Mouse (Mus musculus) G1E (cell line): ENCODE data around the gene Tapbp. TPM values are rescaled to one million over a fixed set of nuclear protein-coding genes. Genes with fewer than 3 reads are reported as not detected.

Experiments
- ATAC-seq: 2 replicates; pipeline ENCODE4 v1.8.0; 2016; ENCODE audit warnings: mild to moderate bottlenecking; ENCODE audit not compliant: insufficient number of reproducible peaks, poor library complexity, low FRiP score, severe bottlenecking; ENCODE audit errors: extremely low read depth
- DNase-seq: peaks from one replicate; pipeline ENCODE4 v3.0.0; 2012; ENCODE audit warnings: low spot score
- H3K27me3 ChIP-seq: 2 replicates; pipeline ENCODE4 v1.6.1; 2012; ENCODE audit warnings: mild to moderate bottlenecking, low read length, inconsistent platforms; ENCODE audit not compliant: insufficient read depth
- H3K36me3 ChIP-seq: replicated peaks from 2 replicates; pipeline ENCODE3; 2012; ENCODE audit warnings: mild to moderate bottlenecking, inconsistent platforms
- H3K4me1 ChIP-seq: 2 replicates; pipeline ENCODE4 v1.6.1; 2012; ENCODE audit warnings: low read depth, low read length, inconsistent platforms, mixed read lengths; ENCODE audit not compliant: insufficient read depth
- H3K4me3 ChIP-seq: 2 replicates; pipeline ENCODE4 v1.5.1; 2012; ENCODE audit warnings: low read depth, mild to moderate bottlenecking, inconsistent platforms, low read length, moderate library complexity, mixed read lengths
- H3K9me3 ChIP-seq: replicated peaks from 2 replicates; pipeline ENCODE4 v1.6.1; 2012; ENCODE audit warnings: inconsistent platforms
- GATA1 ChIP-seq: IDR thresholded peaks from 2 replicates; pipeline ENCODE4 v1.6.1; 2012; ENCODE audit warnings: borderline replicate concordance, low read length, inconsistent platforms, mixed read lengths
- polyA plus RNA-seq: library from polyadenylated mRNA; stranded (reverse); fragments of >175 nt; gene quantifications from 2 replicates; pipeline ENCODE4 v1.2.3, GENCODE M21; 2012
- total RNA-seq, 2 experiments: library from RNA; stranded (forward) in 1 of 2; stranded (reverse) in 1 of 2; fragments of 200-1000 nt in 1 of 2; fragments of >200 nt in 1 of 2; fragmentation: Nextera tagmentation in 1 of 2; gene quantifications; 2 replicates each; pipeline ENCODE4 v1.2.3; 2014 to 2017

Tapbp gene
- total and polyA plus RNA-seq, 3 experiments: 17.0 to 142 (median 43.0) TPM

DNA sequence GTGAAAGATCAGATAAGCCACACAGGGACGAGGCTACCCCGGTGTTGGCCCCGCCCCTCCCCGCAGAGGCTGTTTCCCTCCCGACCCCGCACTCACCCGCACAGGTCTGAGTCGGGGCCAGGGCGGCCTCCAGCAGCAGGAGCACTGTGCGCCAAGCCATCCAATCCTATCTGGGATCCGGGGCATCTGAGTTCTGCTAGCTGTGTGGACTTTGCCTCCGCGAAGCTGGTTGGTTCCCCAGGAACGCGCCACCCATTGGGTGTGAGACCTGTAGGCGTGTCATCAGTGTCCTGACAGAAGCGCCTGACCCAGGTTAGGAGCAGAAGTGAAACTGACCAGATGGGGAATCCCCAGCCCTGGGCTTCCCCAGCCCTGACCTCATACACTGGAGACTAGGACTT, 62.9 kb downstream of the Tapbp start:
- Histone ChIP-seq H3K4me1 (peaks cover 51% of the 10 kb centered on the region), H3K27me3 (peaks cover 9% of the 10 kb centered on the region), H3K36me3 (peaks cover 16% of the 10 kb centered on the region), H3K9me3 (no peaks in the 10 kb centered on the region), H3K4me3 (peak overlapping the region; percentile 77)
- no peak for TF ChIP-seq GATA1
- peak; percentile 92 for ATAC-seq
- DNase-seq: peak; percentile 84

Other genes with a start within 250 kb of the Tapbp start
Only the 20 nearest of the 30 such genes appear.
- gene Kank3, start 105.4 kb upstream of the Tapbp start, total RNA-seq (2014; fragmentation: Nextera tagmentation): 1.1 and 3.0 TPM in 2 replicates
- gene Kank3, start 105.4 kb upstream of the Tapbp start, total RNA-seq (2017): 6.6 and 7.3 TPM in 2 replicates
- gene Kank3, start 105.4 kb upstream of the Tapbp start, polyA plus RNA-seq: 4.3 TPM in 2 replicates
- 381 and 417 TPM in 2 replicates for gene Rps28, start 91.3 kb upstream of the Tapbp start, total RNA-seq (2014; fragmentation: Nextera tagmentation)
- gene Rps28, start 91.3 kb upstream of the Tapbp start, total RNA-seq (2017): 3,098 and 4,163 TPM in 2 replicates
- 4,132 and 6,951 TPM in 2 replicates for gene Rps28, start 91.3 kb upstream of the Tapbp start, polyA plus RNA-seq
- 131 and 137 TPM in 2 replicates for gene Ndufa7, start 91.3 kb upstream of the Tapbp start, total RNA-seq (2014; fragmentation: Nextera tagmentation)
- gene Ndufa7, start 91.3 kb upstream of the Tapbp start, total RNA-seq (2017): 253 and 307 TPM in 2 replicates
- gene Ndufa7, start 91.3 kb upstream of the Tapbp start, polyA plus RNA-seq: 636 and 723 TPM in 2 replicates
- gene Cd320, start 72.8 kb upstream of the Tapbp start, total RNA-seq (2014; fragmentation: Nextera tagmentation): 2.3 and 4.5 TPM in 2 replicates
- gene Cd320, start 72.8 kb upstream of the Tapbp start, total RNA-seq (2017): 5.7 and 6.0 TPM in 2 replicates
- gene Cd320, start 72.8 kb upstream of the Tapbp start, polyA plus RNA-seq: 8.1 and 12.7 TPM in 2 replicates
- gene Gm7029, start 42.1 kb upstream of the Tapbp start, total RNA-seq (2014; fragmentation: Nextera tagmentation): not detected in 2 replicates
- not detected in 2 replicates for gene Gm7029, start 42.1 kb upstream of the Tapbp start, total RNA-seq (2017)
- gene Gm7029, start 42.1 kb upstream of the Tapbp start, polyA plus RNA-seq: not detected in 2 replicates
- 16.2 and 58.2 TPM in 2 replicates for gene Kifc1, start 25.2 kb upstream of the Tapbp start, total RNA-seq (2014; fragmentation: Nextera tagmentation)
- 31.7 and 33.7 TPM in 2 replicates for gene Kifc1, start 25.2 kb upstream of the Tapbp start, total RNA-seq (2017)
- 63.7 and 76.6 TPM in 2 replicates for gene Kifc1, start 25.2 kb upstream of the Tapbp start, polyA plus RNA-seq
- gene Platr17, start 10.8 kb upstream of the Tapbp start, total RNA-seq (2014; fragmentation: Nextera tagmentation): not detected in 2 replicates
- not detected in 2 replicates for gene Platr17, start 10.8 kb upstream of the Tapbp start, total RNA-seq (2017)
- gene Platr17, start 10.8 kb upstream of the Tapbp start, polyA plus RNA-seq: 0.13 TPM in 1 of 2 replicates, not detected in the other
- gene Daxx, start 6.5 kb upstream of the Tapbp start, total RNA-seq (2014; fragmentation: Nextera tagmentation): 72.7 and 73.2 TPM in 2 replicates
- 33.0 and 46.3 TPM in 2 replicates for gene Daxx, start 6.5 kb upstream of the Tapbp start, total RNA-seq (2017)
- gene Daxx, start 6.5 kb upstream of the Tapbp start, polyA plus RNA-seq: 58.8 and 67.4 TPM in 2 replicates
- 9.5 and 15.8 TPM in 2 replicates for gene Zbtb22, start within 50 bp of the Tapbp start, total RNA-seq (2014; fragmentation: Nextera tagmentation)
- 19.7 and 22.2 TPM in 2 replicates for gene Zbtb22, start within 50 bp of the Tapbp start, total RNA-seq (2017)
- gene Zbtb22, start within 50 bp of the Tapbp start, polyA plus RNA-seq: 41.9 and 42.1 TPM in 2 replicates
- gene Rgl2, start 13.6 kb downstream of the Tapbp start, total RNA-seq (2014; fragmentation: Nextera tagmentation): 27.0 and 32.9 TPM in 2 replicates
- 35.5 and 38.9 TPM in 2 replicates for gene Rgl2, start 13.6 kb downstream of the Tapbp start, total RNA-seq (2017)
- 145 and 166 TPM in 2 replicates for gene Rgl2, start 13.6 kb downstream of the Tapbp start, polyA plus RNA-seq
- gene Pfdn6, start 24.4 kb downstream of the Tapbp start, total RNA-seq (2014; fragmentation: Nextera tagmentation): 63.5 and 75.3 TPM in 2 replicates
- gene Pfdn6, start 24.4 kb downstream of the Tapbp start, total RNA-seq (2017): 133 and 141 TPM in 2 replicates
- gene Pfdn6, start 24.4 kb downstream of the Tapbp start, polyA plus RNA-seq: 347 and 373 TPM in 2 replicates
- 29.6 and 34.2 TPM in 2 replicates for gene Wdr46, start 24.8 kb downstream of the Tapbp start, total RNA-seq (2014; fragmentation: Nextera tagmentation)
- 30.7 and 31.1 TPM in 2 replicates for gene Wdr46, start 24.8 kb downstream of the Tapbp start, total RNA-seq (2017)
- 72.2 and 83.2 TPM in 2 replicates for gene Wdr46, start 24.8 kb downstream of the Tapbp start, polyA plus RNA-seq
- gene B3galt4, start 35.6 kb downstream of the Tapbp start, total RNA-seq (2014; fragmentation: Nextera tagmentation): 1.7 and 1.9 TPM in 2 replicates
- gene B3galt4, start 35.6 kb downstream of the Tapbp start, total RNA-seq (2017): 3.0 and 3.6 TPM in 2 replicates
- 10.9 and 13.5 TPM in 2 replicates for gene B3galt4, start 35.6 kb downstream of the Tapbp start, polyA plus RNA-seq
- gene Vps52, start 39.9 kb downstream of the Tapbp start, total RNA-seq (2014; fragmentation: Nextera tagmentation): 30.0 and 34.1 TPM in 2 replicates
- gene Vps52, start 39.9 kb downstream of the Tapbp start, total RNA-seq (2017): 18.5 and 19.8 TPM in 2 replicates
- gene Vps52, start 39.9 kb downstream of the Tapbp start, polyA plus RNA-seq: 45.6 and 48.9 TPM in 2 replicates
- 2,195 and 2,298 TPM in 2 replicates for gene Rps18, start 40.1 kb downstream of the Tapbp start, total RNA-seq (2014; fragmentation: Nextera tagmentation)
- gene Rps18, start 40.1 kb downstream of the Tapbp start, total RNA-seq (2017): 1,704 and 1,830 TPM in 2 replicates
- 739 and 1,633 TPM in 2 replicates for gene Rps18, start 40.1 kb downstream of the Tapbp start, polyA plus RNA-seq
- not detected in 2 replicates for gene H2-K1, start 84.4 kb downstream of the Tapbp start, total RNA-seq (2014; fragmentation: Nextera tagmentation)
- 0.16 and 0.23 TPM in 2 replicates for gene H2-K1, start 84.4 kb downstream of the Tapbp start, total RNA-seq (2017)
- gene H2-K1, start 84.4 kb downstream of the Tapbp start, polyA plus RNA-seq: 0.58 and 0.74 TPM in 2 replicates
- gene Ring1, start 108.8 kb downstream of the Tapbp start, total RNA-seq (2014; fragmentation: Nextera tagmentation): 8.4 and 9.7 TPM in 2 replicates
- 10.9 and 13.1 TPM in 2 replicates for gene Ring1, start 108.8 kb downstream of the Tapbp start, total RNA-seq (2017)
- gene Ring1, start 108.8 kb downstream of the Tapbp start, polyA plus RNA-seq: 46.4 and 59.9 TPM in 2 replicates
- 77.5 and 87.1 TPM in 2 replicates for gene H2-Ke6, start 112.2 kb downstream of the Tapbp start, total RNA-seq (2014; fragmentation: Nextera tagmentation)
- gene H2-Ke6, start 112.2 kb downstream of the Tapbp start, total RNA-seq (2017): 44.7 and 45.9 TPM in 2 replicates
- gene H2-Ke6, start 112.2 kb downstream of the Tapbp start, polyA plus RNA-seq: 58.6 and 78.0 TPM in 2 replicates
- gene Slc39a7, start 115.8 kb downstream of the Tapbp start, total RNA-seq (2014; fragmentation: Nextera tagmentation): 16.9 and 17.5 TPM in 2 replicates
- gene Slc39a7, start 115.8 kb downstream of the Tapbp start, total RNA-seq (2017): 58.0 and 60.1 TPM in 2 replicates
- 66.0 and 98.1 TPM in 2 replicates for gene Slc39a7, start 115.8 kb downstream of the Tapbp start, polyA plus RNA-seq
- 27.7 and 29.7 TPM in 2 replicates for gene Rxrb, start 115.9 kb downstream of the Tapbp start, total RNA-seq (2014; fragmentation: Nextera tagmentation)
- 30.5 and 34.7 TPM in 2 replicates for gene Rxrb, start 115.9 kb downstream of the Tapbp start, total RNA-seq (2017)
- 175 and 211 TPM in 2 replicates for gene Rxrb, start 115.9 kb downstream of the Tapbp start, polyA plus RNA-seq